Mouse (Mus musculus): Measurements from ENCODE around the gene Bach2. TPM values are rescaled to one million over a fixed set of nuclear protein-coding genes. Genes with fewer than 3 reads are reported as not detected.

Gene Bach2
- polyA plus RNA-seq, 1 experiment from 2014 or later = 29.9 TPM

DNA sequence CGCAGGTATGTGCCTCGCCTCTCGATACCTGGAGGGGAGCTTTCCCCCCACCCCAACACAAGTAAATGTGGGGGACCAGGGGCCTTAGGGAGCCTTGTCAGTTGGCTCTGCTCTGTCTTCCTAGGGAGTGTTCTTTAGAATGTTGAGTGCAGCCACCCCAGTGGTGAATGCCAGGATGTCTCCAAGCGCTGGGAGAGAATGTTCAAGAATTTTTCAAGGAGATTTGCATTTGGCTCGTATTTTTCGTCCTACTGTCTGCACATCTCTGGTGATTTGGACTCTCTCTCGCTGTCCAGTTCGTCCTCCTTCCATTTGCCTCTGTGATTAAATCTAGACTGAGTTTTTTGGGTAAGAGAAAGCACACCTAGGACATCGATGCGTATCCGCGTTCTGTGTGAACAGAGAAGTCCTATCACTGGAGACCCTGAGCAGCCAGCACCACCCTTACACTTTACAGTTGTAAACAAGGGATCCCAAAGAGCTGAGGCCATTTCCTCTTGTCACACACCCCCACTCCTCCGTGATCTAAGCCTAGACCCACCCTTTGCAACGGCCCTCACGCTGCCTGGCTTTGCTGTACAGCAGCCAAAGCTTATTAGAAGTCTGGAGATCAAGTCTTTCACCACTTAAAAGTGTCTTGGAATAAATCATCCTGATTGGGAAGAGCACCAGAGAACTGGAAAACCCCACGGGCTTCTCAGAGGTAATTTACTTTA, 143.2 kb downstream of the Bach2 start:
- DNase-seq (ENCODE audit: low spot score) = no peak
- Histone ChIP-seq H3K36me3 (ENCODE audit: control insufficient read depth, insufficient read depth, low read length) (no peaks in the 10 kb centered on the region), H3K27ac (ENCODE audit: low read depth, low read length) (no peak overlapping the region), H3K27me3 (ENCODE audit: control insufficient read depth, insufficient read depth, low read length) (no peaks in the 10 kb centered on the region), H3K9me3 (ENCODE audit: control insufficient read depth, low read length) (no peaks in the 10 kb centered on the region), H3K4me2 (ENCODE audit: low read depth) (no peak overlapping the region), H3K4me1 (ENCODE audit: control insufficient read depth, insufficient read depth, low read length) (0 out of 2 replicates have a peak, but pooled peaks cover 4% of the 10 kb centered on the region), H3K9ac (ENCODE audit: low read length) (no peak overlapping the region), H3K4me3 (ENCODE audit: low read depth, low read length) (no peak overlapping the region)
- ATAC-seq (ENCODE audit: insufficient read depth, low FRiP score, low TSS enrichment) = no peak
- WGBS = 77% methylated on average over 16 of the region's 16 CpGs

DNA sequence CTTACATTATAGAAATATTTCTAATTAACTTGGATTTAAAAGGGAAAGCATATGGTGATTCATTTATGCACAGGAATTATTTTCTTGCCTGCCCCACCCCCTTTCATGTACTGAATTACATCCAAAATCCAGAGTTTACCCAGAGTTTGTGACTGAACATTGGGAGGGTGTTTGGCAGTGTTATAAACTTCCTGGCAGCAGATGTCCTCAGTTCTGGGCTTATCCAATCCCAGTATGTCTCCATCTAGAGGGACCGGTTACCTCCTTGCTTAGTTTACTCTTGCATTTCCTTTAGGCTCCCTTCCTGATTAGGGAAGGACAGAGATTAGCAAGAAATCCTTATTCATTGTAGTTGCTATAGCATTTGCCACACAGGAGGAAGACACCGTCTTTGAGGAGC, 146.5 kb downstream of the Bach2 start:
- Histone ChIP-seq H3K27ac (ENCODE audit: low read depth, low read length) (no peak overlapping the region), H3K27me3 (ENCODE audit: control insufficient read depth, insufficient read depth, low read length) (no peaks in the 10 kb centered on the region), H3K9ac (ENCODE audit: low read length) (no peak overlapping the region), H3K9me3 (ENCODE audit: control insufficient read depth, low read length) (no peaks in the 10 kb centered on the region), H3K36me3 (ENCODE audit: control insufficient read depth, insufficient read depth, low read length) (no peaks in the 10 kb centered on the region), H3K4me1 (ENCODE audit: control insufficient read depth, insufficient read depth, low read length) (peaks cover 4% of the 10 kb centered on the region; the same call in 1 of the 2 replicates), H3K4me2 (ENCODE audit: low read depth) (no peak overlapping the region), H3K4me3 (ENCODE audit: low read depth, low read length) (no peak overlapping the region)
- WGBS = 97% methylated on average over 2 of the region's 2 CpGs
- DNase-seq (ENCODE audit: low spot score) = no peak
- ATAC-seq (ENCODE audit: insufficient read depth, low FRiP score, low TSS enrichment) = no peak

GRCm38 (mm10) chr4:32385623-32386022, 147.0 kb downstream of the Bach2 start:
- peaks cover 4% of the 10 kb centered on the region; the same call in 1 of the 2 replicates for H3K4me1 ChIP-seq (ENCODE audit: control insufficient read depth, insufficient read depth, low read length)
- ATAC-seq (ENCODE audit: insufficient read depth, low FRiP score, low TSS enrichment) = no peak
- H3K4me3 ChIP-seq (ENCODE audit: low read depth, low read length) = no peak overlapping the region
- no peak for DNase-seq (ENCODE audit: low spot score)
- H3K36me3 ChIP-seq (ENCODE audit: control insufficient read depth, insufficient read depth, low read length) = no peaks in the 10 kb centered on the region
- WGBS = 91% methylated on average over 14 of the region's 14 CpGs
- no peaks in the 10 kb centered on the region for H3K9me3 ChIP-seq (ENCODE audit: control insufficient read depth, low read length)
- no peak overlapping the region for H3K9ac ChIP-seq (ENCODE audit: low read length)
- H3K27me3 ChIP-seq (ENCODE audit: control insufficient read depth, insufficient read depth, low read length) = no peaks in the 10 kb centered on the region
- H3K27ac ChIP-seq (ENCODE audit: low read depth, low read length) = no peak overlapping the region
- no peak overlapping the region for H3K4me2 ChIP-seq (ENCODE audit: low read depth)

GRCm38 (mm10) chr4:32386346-32386745, 147.7 kb downstream of the Bach2 start:
- DNase-seq (ENCODE audit: low spot score) = no peak
- Histone ChIP-seq H3K9me3 (ENCODE audit: control insufficient read depth, low read length) (no peaks in the 10 kb centered on the region), H3K27me3 (ENCODE audit: control insufficient read depth, insufficient read depth, low read length) (no peaks in the 10 kb centered on the region), H3K9ac (ENCODE audit: low read length) (no peak overlapping the region), H3K4me1 (ENCODE audit: control insufficient read depth, insufficient read depth, low read length) (peaks cover 4% of the 10 kb centered on the region; the same call in 1 of the 2 replicates), H3K4me3 (ENCODE audit: low read depth, low read length) (no peak overlapping the region), H3K4me2 (ENCODE audit: low read depth) (no peak overlapping the region), H3K36me3 (ENCODE audit: control insufficient read depth, insufficient read depth, low read length) (no peaks in the 10 kb centered on the region), H3K27ac (ENCODE audit: low read depth, low read length) (no peak overlapping the region)
- 87% methylated on average over 10 of the region's 10 CpGs for WGBS
- ATAC-seq (ENCODE audit: insufficient read depth, low FRiP score, low TSS enrichment) = no peak

- Histone ChIP-seq H3K4me3 (ENCODE audit: low read depth, low read length) (no peak overlapping the region), H3K27ac (ENCODE audit: low read depth, low read length) (no peak overlapping the region), H3K9me3 (ENCODE audit: control insufficient read depth, low read length) (no peaks in the 10 kb centered on the region), H3K9ac (ENCODE audit: low read length) (no peak overlapping the region), H3K36me3 (ENCODE audit: control insufficient read depth, insufficient read depth, low read length) (no peaks in the 10 kb centered on the region), H3K27me3 (ENCODE audit: control insufficient read depth, insufficient read depth, low read length) (no peaks in the 10 kb centered on the region), H3K4me1 (ENCODE audit: control insufficient read depth, insufficient read depth, low read length) (no peaks in the 10 kb centered on the region; the same call in 1 of the 2 replicates), H3K4me2 (ENCODE audit: low read depth) (no peak overlapping the region)
- WGBS = 92% methylated on average over 8 of the region's 8 CpGs
- DNase-seq (ENCODE audit: low spot score) = no peak
- no peak for ATAC-seq (ENCODE audit: insufficient read depth, low FRiP score, low TSS enrichment)
Observed at GRCm38 (mm10) chr4:32386931-32387330, 148.3 kb downstream of the Bach2 start.

GRCm38 (mm10) chr4:32387479-32388240, 149.1 kb downstream of the Bach2 start:
- no peak for DNase-seq (ENCODE audit: low spot score)
- Histone ChIP-seq H3K27me3 (ENCODE audit: control insufficient read depth, insufficient read depth, low read length) (no peaks in the 10 kb centered on the region), H3K27ac (ENCODE audit: low read depth, low read length) (no peak overlapping the region), H3K4me1 (ENCODE audit: control insufficient read depth, insufficient read depth, low read length) (no peaks in the 10 kb centered on the region; the same call in 1 of the 2 replicates), H3K4me2 (ENCODE audit: low read depth) (no peak overlapping the region), H3K9ac (ENCODE audit: low read length) (no peak overlapping the region), H3K4me3 (ENCODE audit: low read depth, low read length) (no peak overlapping the region), H3K36me3 (ENCODE audit: control insufficient read depth, insufficient read depth, low read length) (no peaks in the 10 kb centered on the region), H3K9me3 (ENCODE audit: control insufficient read depth, low read length) (no peaks in the 10 kb centered on the region)
- ATAC-seq (ENCODE audit: insufficient read depth, low FRiP score, low TSS enrichment) = no peak
- 77% methylated on average over 11 of the region's 11 CpGs for WGBS

DNA sequence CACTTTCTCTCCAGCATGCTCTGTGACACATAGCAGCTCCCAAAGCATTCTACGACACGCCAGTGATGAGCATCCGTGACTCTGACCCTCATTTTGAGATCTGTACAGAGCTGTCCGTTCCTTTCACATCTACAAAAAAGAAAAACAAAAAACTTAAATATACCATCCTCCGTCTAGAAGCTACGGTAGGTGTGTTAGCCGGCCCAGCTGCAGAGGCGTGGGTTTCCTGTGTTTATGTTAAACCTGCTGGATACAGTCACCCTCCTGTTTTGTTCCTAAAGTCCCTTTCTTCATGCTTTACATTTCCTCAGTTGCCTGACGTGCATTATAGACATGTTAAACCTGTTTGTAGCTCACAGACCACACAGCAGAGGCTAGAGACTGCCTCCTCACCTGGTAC, 150.0 kb downstream of the Bach2 start:
- H3K4me1 ChIP-seq (ENCODE audit: control insufficient read depth, insufficient read depth, low read length) = no peaks in the 10 kb centered on the region; the same call in 1 of the 2 replicates
- ATAC-seq (ENCODE audit: insufficient read depth, low FRiP score, low TSS enrichment) (no peak), DNase-seq (ENCODE audit: low spot score) (no peak)
- H3K4me3 ChIP-seq (ENCODE audit: low read depth, low read length) = no peak overlapping the region
- no peak overlapping the region for H3K9ac ChIP-seq (ENCODE audit: low read length)
- 85% methylated on average over 9 of the region's 9 CpGs for WGBS
- no peak overlapping the region for H3K27ac ChIP-seq (ENCODE audit: low read depth, low read length)
- no peak overlapping the region for H3K4me2 ChIP-seq (ENCODE audit: low read depth)
- H3K36me3 ChIP-seq (ENCODE audit: control insufficient read depth, insufficient read depth, low read length) = no peaks in the 10 kb centered on the region
- no peaks in the 10 kb centered on the region for H3K9me3 ChIP-seq (ENCODE audit: control insufficient read depth, low read length)
- no peaks in the 10 kb centered on the region for H3K27me3 ChIP-seq (ENCODE audit: control insufficient read depth, insufficient read depth, low read length)

- ATAC-seq (ENCODE audit: insufficient read depth, low FRiP score, low TSS enrichment) = no peak
- WGBS = 82% methylated on average over 14 of the region's 14 CpGs
Observed at GRCm38 (mm10) chr4:32389107-32389800, 150.7 kb downstream of the Bach2 start.

More at GRCm38 (mm10) chr4:32389107-32389800, 150.7 kb downstream of the Bach2 start:
- H3K27ac ChIP-seq (ENCODE audit: low read depth, low read length) = no peak overlapping the region
- H3K36me3 ChIP-seq (ENCODE audit: control insufficient read depth, insufficient read depth, low read length) = no peaks in the 10 kb centered on the region
- no peak for DNase-seq (ENCODE audit: low spot score)
- H3K4me1 ChIP-seq (ENCODE audit: control insufficient read depth, insufficient read depth, low read length) = peaks cover 3% of the 10 kb centered on the region; the same call in 1 of the 2 replicates
- H3K9ac ChIP-seq (ENCODE audit: low read length) = no peak overlapping the region
- no peaks in the 10 kb centered on the region for H3K9me3 ChIP-seq (ENCODE audit: control insufficient read depth, low read length)
- no peaks in the 10 kb centered on the region for H3K27me3 ChIP-seq (ENCODE audit: control insufficient read depth, insufficient read depth, low read length)
- no peak overlapping the region for H3K4me3 ChIP-seq (ENCODE audit: low read depth, low read length)
- H3K4me2 ChIP-seq (ENCODE audit: low read depth) = no peak overlapping the region

All from neural tube, embryonic 11.5 days (tissue).